Mouse (Mus musculus) layer of hippocampus, adult 18-20 months (tissue): ENCODE results near the gene Zfp654. TPM values are rescaled to one million over a fixed set of nuclear protein-coding genes. Genes with fewer than 3 reads are reported as not detected.
"Not testable (repeated sequence)": the region's sequence is repeated elsewhere in the genome, so short reads cannot be mapped to it uniquely, and the experiment has no call there.

ENCODE experiments used
- DNase-seq, 2 experiments: peaks; one replicate each; pipeline ENCODE4 v3.0.0; 2022; ENCODE audit warnings: low spot score in 2 of 2
- long read RNA-seq: library from polyadenylated mRNA; stranded (forward); transcript quantifications from one replicate; pipeline ENCODE4 v2.0.0, GENCODE M21; 2021
- total RNA-seq, 2 experiments: library from RNA; stranded (reverse); gene quantifications; 2 replicates each; pipeline ENCODE4 v1.2.3; 2021

The Zfp654 gene
- total RNA-seq: 10 to 100 TPM; 16.2 to 16.6 TPM
- long read RNA-seq, full-length matches to known transcripts: 13 of 18 reads
- long read RNA-seq, partial matches to known transcripts: 0 of 18 reads
- long read RNA-seq, other reads (novel, unspliced or antisense): 5 of 18 reads

GRCm38 (mm10) chr16:64851563-64852362 lies at the start of gene Zfp654, which contains the start of gene Cggbp1:
Gene Zfp654 (minus strand): TSS chr16:64851652.
Gene Cggbp1 (plus strand): TSS chr16:64851996.
- peak; percentile 100 for DNase-seq

DNA sequence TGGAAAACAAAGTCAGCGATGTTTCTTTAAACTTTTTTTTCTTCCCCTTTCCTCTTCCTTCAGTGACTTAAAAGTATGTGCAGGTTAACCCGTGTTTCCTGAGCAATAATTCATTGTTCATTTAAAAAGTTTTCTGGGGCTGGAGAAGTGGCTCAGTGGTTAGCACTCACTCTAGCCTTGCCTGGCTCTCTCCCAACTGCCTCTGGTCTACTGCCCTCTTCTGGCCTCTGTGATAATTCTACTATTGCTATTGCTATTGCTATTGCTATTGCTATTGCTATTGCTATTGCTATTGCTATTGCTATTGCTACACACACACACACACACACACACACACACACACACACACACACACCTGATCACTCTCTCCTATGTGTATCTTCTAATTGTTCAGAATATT lies 47.6 kb upstream of the Zfp654 start:
- DNase-seq: no peak

GRCm38 (mm10) chr16:64889496-64889895 lies 38.0 kb upstream of the Zfp654 start:
- DNase-seq: no peak

- DNase-seq: no peak
Observed at GRCm38 (mm10) chr16:64885547-64885946, 34.1 kb upstream of the Zfp654 start.

- DNase-seq: no peak
Observed at GRCm38 (mm10) chr16:64885142-64885541, 33.7 kb upstream of the Zfp654 start.

DNA sequence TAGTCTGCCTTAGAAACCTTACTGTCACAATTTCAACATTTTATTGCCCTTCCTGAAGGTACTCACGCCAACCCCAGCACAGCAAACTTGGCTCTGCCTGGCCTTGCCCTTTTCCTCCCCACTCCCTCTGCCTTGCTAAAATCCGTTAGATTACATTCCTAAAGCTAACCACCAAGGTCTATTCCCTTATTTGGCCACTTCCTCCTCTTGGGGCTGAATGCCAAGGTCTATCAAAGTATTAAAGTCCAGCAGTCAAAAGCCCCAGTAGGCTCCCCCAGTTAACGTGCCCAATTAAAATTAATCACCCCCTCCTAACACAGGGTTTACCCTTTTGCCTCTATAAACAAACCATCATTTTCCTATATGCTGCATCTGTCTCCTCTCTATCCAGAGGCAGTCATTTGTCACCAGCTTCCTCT lies 33.0 kb upstream of the Zfp654 start:
- DNase-seq: no peak

DNA sequence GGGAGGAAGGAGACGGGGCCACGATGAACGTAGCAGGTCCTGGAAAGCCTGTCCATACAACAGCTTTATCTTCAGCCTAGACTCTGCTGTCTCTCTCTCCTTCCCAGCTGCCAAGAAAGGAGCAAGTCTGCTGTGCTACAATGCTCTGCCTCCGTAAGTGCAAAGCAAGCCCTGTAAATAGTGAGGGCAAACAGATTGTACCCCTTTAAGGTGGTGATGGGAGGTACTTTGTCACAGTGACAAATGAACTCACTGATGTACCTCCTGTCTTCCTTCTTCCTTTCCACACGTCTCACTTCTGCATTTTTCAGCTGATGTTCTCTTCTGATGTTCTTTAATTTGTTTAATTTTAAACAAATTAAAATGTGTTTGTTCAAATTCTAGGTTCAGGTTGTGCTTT lies 32.4 kb upstream of the Zfp654 start:
- DNase-seq: no peak

GRCm38 (mm10) chr16:64881442-64881841 lies 30.0 kb upstream of the Zfp654 start:
- DNase-seq: no peak

- DNase-seq: no peak
Observed at GRCm38 (mm10) chr16:64880986-64881385, 29.5 kb upstream of the Zfp654 start.

- DNase-seq: no peak
Observed at GRCm38 (mm10) chr16:64879735-64880134, 28.3 kb upstream of the Zfp654 start.

DNA sequence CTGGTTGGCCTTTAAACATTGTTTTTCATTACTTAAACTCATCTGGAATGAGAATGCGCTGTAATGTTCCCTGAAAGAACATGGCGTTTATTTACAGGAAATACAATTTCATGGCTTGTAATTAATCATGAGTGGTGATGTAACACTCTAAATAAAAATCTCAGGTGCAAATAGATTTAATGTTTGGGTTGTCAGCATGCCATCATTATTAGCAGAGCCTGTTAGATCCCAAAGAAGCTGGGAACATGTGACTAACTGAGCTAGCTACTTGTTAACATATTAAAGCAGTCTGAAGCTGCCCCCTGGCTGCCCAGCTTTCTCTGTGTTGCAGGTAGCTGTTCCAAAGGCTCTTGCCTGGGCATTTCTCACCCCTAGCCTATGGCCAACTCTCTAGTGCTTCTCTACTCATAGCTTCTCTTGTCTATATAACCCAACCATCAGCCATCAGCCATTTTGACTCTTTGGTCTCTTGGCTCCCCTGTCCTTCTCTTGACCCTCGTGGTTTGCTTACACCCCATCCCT lies 27.2 kb upstream of the Zfp654 start:
- no peak for DNase-seq

DNA sequence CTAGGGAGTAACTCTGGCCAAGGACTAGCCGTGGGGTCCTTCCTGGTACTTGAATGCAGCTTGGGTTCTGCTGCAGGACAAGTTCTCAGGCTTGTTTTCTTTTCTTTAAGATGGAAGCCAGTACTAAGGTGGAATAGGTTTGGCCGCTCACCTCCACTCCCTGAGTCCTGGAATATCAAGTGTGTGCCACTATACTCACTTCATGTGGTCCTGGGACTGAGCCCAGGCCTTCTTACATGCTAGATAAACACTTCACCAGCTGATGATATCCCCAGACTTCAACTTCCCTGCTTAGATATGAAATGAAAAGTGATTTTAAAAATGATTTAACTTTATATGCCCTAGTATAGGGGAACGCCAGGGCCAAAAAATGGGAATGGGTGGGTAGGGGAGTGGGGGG lies 25.9 kb upstream of the Zfp654 start:
- DNase-seq: no peak

GRCm38 (mm10) chr16:64876631-64877265 lies 25.3 kb upstream of the Zfp654 start:
- no peak for DNase-seq

DNA sequence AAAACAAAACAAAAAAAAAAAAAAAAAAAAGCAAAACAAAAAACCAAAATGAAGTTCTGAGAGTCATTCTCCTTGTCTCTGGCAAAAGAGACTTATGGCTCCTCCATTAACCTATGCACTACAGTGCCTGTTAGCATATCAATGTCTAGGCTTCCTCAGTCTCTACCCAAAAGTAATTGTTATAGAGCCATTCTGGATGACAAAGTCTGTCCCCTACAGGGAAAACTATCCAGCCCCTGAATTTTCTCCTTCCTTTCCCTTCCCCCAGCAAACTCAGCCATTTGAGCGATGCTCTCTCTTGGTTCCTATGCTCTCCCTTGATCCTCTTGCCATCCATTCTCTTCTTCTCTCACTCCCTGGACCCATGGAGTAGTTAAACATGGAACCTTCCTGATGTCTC lies 24.4 kb upstream of the Zfp654 start:
- no peak for DNase-seq

DNA sequence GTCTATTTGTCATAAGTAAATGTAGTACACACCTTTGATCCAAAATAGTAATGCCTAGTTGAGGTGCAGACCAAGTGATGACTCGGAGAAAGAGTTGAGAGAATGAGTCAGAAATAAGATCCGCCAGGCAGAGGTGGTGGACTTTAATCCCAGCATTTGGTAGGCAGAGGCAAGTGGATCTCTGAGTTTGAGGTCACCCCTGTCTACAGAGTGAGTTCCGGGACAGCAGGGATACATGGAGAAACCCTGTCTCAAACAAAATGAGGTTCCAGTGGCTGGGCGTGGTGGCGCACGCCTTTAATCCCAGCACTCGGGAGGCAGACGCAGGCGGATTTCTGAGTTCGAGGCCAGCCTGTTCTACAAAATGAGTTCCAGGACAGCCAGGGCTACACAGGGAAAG lies 23.9 kb upstream of the Zfp654 start:
- no peak for DNase-seq

- peak; percentile 16 to 55 for DNase-seq
Observed at GRCm38 (mm10) chr16:64873416-64874305, 22.2 kb upstream of the Zfp654 start.

- no peak for DNase-seq
Observed at GRCm38 (mm10) chr16:64872841-64873240, 21.4 kb upstream of the Zfp654 start.

DNA sequence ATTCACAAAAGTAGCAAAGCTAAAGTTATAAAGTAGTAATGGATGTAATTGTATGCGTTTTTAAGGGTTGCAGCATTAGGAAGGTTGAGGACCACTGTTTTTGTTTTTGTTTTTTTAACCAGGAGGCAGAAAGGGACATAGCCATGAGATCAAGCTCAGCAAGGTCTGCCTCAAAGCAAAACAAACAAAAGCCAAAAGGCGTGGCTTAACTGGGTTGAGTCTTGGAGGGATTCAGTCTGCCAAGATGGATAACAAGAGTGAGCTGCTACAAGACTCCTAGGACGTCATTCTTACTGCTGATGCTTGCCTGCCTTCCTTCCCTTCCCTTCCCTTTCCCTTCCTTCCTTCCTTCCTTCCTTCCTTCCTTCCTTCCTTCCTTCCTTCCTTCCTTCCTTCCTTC lies 20.8 kb upstream of the Zfp654 start:
- no peak for DNase-seq

GRCm38 (mm10) chr16:64869621-64870020 lies 18.2 kb upstream of the Zfp654 start:
- DNase-seq: no peak

GRCm38 (mm10) chr16:64868613-64869012 lies 17.2 kb upstream of the Zfp654 start:
- no peak for DNase-seq

GRCm38 (mm10) chr16:64865841-64866240 lies 14.4 kb upstream of the Zfp654 start:
- DNase-seq: not testable (repeated sequence)
